Mouse (Mus musculus) mouse trophoblast stem cell (cell line): ENCODE data around the gene Gm6268.

Experiments used
- in situ Hi-C, 2 experiments: fragments of 300-500 bp; cut with MseI, MboI; formaldehyde crosslinking; loops; 2 replicates in 1 of 2; 3 replicates in 1 of 2; pipeline ENCODE4 v1.15.1; 2025

Gene Gm6268

GRCm38 (mm10) chrX:36400980-36401379 is at the start of gene Gm6268:
Gene Gm6268, plus strand, starts transcription at chrX:36401280.
- in situ Hi-C loops: no loop called here

GRCm38 (mm10) chrX:36352446-36352845 is 48.6 kb upstream of the Gm6268 start:
- in situ Hi-C loops: no loop called here

GRCm38 (mm10) chrX:36385340-36385739 is 15.7 kb upstream of the Gm6268 start:
- in situ Hi-C loops: no loop called here

GRCm38 (mm10) chrX:36389971-36390370 is 11.1 kb upstream of the Gm6268 start:
- in situ Hi-C loops: loop anchor here in 1 of 2 experiments (10.0 kb wide), 1 partner anchor 165 kb away; no protein-coding TSS in a partner anchor

- in situ Hi-C loops: loop anchor here in 1 of 2 experiments (10.0 kb wide), 1 partner anchor 166 kb away; no protein-coding TSS in a partner anchor
Observed at GRCm38 (mm10) chrX:36390503-36390902, 10.6 kb upstream of the Gm6268 start.

GRCm38 (mm10) chrX:36392672-36393071 is 8.4 kb upstream of the Gm6268 start:
- in situ Hi-C loops: loop anchor here in 1 of 2 experiments (10.0 kb wide), 1 partner anchor 168 kb away; no protein-coding TSS in a partner anchor

GRCm38 (mm10) chrX:36393279-36393678 is 7.8 kb upstream of the Gm6268 start:
- in situ Hi-C loops: loop anchor here in 1 of 2 experiments (10.0 kb wide), 1 partner anchor 168 kb away; no protein-coding TSS in a partner anchor

- in situ Hi-C loops: no loop called here
Observed at GRCm38 (mm10) chrX:36402316-36402715, 1.2 kb downstream of the Gm6268 start.

GRCm38 (mm10) chrX:36419153-36419552 is 18.1 kb downstream of the Gm6268 start:
- in situ Hi-C loops: no loop called here

- in situ Hi-C loops: no loop called here
Observed at GRCm38 (mm10) chrX:36434993-36435392, 33.9 kb downstream of the Gm6268 start.

- in situ Hi-C loops: no loop called here
Observed at GRCm38 (mm10) chrX:36437932-36438331, 36.9 kb downstream of the Gm6268 start.
